Mouse (Mus musculus) A20 (cell line): ENCODE measurements around the gene Psph.
"Not testable (repeated sequence)": the region's sequence is repeated elsewhere in the genome, so short reads cannot be mapped to it uniquely, and the experiment has no call there.

ENCODE experiments used
- DNase-seq: peaks from one replicate; pipeline ENCODE4 v3.0.0-alpha.2; 2011; ENCODE audit warnings: low read depth, low spot score

Psph gene

GRCm38 (mm10) chr5:129786818-129787790 lies at the start of gene Psph:
TSS of gene Psph (minus strand) at chr5:129787449.
- peak; percentile 100 for DNase-seq

- not testable (repeated sequence) for DNase-seq
These were observed 3.3 kb upstream of the Psph start for GRCm38 (mm10) chr5:129790591-129790990.

GRCm38 (mm10) chr5:129787818-129788593 lies 757 bp upstream of the Psph start:
- DNase-seq, result no peak

- peak; percentile 37 for DNase-seq
These were observed 1.1 kb downstream of the Psph start for GRCm38 (mm10) chr5:129786161-129786560.

DNA sequence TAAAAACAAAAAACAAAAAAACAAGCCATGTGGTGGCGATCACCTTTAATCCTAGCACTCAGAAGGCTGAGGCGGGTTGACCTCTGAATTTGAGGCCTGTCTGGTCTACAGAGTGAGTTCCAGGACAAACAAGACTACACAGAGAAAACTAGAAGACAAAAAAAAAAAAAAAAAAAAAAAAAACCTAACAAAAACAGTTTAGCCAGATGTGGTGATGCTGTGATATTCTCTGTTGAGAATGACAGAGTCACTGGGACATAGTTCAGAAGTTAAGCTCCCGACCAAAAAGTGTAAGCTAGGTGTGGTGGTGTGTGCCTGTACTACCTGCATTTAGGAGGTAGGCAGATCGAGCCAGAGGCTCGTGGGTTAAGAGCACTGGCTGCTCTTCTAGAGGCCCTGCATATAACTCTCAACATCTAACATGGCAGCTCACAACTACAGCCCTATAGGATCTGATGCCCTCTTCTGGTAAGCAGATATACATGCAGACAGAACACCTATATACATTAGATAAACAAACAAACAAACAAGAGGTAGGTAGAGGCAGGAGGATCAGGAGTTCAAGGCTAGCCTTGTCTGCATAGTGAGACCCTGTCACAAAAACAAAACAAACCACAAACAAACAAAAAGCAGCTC lies 1.9 kb downstream of the Psph start:
- peak; percentile 34 for DNase-seq

GRCm38 (mm10) chr5:129782211-129782610 lies 5.0 kb downstream of the Psph start:
- peak; percentile 34 for DNase-seq

DNA sequence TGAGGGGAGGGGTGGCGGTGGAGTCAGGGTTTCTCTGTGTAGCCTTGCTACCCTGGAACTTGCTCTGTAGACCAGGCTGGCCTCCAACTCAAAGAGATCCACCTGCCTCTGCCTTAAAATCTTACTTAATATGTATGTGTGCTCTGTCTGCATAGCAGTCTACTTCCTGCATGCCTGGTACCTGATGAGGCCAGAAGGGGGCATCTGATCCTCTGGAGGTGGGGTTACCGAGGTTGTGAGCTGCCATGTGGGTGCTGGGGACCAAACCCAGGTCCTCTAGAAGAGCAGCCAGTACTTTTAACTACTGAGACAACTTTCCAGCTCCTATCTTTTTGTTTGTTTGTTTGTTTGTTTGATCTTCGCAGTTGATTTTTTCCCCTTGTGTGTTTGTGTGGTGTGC lies 7.1 kb downstream of the Psph start:
- peak; percentile 25 for DNase-seq

- peak; percentile 88 for DNase-seq
These were observed 8.1 kb downstream of the Psph start for GRCm38 (mm10) chr5:129778996-129779716.

DNA sequence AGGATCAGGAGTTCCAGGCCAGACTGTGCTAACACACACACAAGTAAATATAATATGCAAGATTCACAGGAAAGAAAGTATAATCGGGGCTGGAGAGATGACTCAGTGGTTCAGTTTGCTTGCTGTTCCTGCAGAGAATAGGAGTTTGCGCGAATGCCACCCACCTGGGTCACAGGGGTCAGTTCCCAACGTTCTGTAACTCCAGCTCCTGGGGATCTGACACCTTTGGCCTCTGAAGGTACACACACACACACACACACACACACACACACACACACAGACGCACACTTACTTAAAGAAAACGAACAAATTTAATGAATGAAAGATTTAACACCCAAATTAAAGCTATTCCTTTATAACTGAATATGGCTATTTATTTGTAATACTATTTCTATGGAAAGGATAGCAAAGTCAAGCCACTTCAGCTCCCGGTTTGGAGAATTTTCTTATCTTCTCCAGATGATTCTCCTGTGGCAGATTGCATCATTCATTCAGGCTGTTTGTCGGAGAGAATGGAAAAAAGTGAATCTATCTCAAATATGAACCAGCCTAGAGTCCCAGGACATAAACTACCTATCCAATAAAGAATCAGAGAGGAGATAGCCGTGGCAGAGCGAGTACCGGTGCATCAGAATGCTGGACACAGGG lies 8.8 kb downstream of the Psph start:
- peak; percentile 27 for DNase-seq

DNA sequence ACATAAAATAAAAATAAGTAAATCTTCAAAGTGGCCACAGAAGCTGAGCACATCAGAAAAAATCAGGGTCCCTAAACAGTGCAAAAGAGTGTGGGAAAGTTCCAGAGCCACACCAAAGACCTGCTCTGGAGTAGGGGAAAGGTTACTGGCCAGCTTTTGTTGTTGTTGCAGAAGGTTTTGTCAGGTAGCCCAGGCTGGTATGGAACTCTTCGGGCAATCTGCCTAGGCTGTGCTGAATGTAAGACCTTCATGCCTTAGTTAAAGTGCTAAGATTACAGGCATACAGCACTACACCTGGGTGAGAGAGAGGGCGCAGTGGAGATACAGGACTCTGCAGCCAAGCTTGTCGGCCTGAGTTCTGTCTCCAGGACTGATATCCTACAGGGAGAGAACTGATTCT lies 12.6 kb downstream of the Psph start:
- no peak for DNase-seq

DNA sequence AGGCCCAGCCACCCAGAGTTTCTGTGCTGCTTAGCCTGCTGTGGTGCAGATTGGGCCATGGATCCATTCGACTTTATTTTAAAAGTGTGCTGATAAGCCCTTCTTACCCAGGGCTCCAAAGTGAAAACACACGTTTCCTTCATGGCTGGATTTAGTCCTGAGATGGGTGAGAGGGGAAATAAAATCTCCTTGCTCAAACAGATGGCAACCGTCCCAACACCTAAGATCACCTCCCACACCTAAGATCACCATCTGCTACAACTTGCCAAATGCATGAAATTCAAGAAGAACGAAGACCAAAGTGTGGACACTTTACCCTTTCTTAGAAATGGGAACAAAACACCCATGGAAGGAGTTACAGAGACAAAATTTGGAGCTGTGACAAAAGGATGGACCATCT lies 13.9 kb downstream of the Psph start:
- DNase-seq, result not testable (repeated sequence)

DNA sequence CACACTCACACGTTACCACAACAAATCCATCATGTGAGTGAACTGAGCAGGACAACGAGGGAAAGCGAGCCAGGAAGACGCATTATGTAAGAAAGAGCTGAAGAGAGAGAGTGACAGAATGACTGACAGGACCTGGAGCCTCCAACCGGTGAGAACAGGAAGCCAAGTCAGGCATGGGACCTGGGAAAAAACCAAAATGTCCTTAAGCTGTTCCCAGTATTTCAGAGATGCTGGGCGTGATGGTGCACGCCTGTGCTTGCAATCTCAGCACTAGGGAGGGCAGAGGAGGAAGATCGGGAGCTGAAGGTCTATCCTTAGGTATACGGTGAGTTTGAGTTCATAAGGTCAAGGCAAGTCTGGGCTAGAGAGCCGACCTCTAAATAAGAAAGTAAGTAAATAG lies 14.8 kb downstream of the Psph start:
- DNase-seq, result no peak

GRCm38 (mm10) chr5:129770443-129771355 lies 16.6 kb downstream of the Psph start:
- DNase-seq, result no peak

DNA sequence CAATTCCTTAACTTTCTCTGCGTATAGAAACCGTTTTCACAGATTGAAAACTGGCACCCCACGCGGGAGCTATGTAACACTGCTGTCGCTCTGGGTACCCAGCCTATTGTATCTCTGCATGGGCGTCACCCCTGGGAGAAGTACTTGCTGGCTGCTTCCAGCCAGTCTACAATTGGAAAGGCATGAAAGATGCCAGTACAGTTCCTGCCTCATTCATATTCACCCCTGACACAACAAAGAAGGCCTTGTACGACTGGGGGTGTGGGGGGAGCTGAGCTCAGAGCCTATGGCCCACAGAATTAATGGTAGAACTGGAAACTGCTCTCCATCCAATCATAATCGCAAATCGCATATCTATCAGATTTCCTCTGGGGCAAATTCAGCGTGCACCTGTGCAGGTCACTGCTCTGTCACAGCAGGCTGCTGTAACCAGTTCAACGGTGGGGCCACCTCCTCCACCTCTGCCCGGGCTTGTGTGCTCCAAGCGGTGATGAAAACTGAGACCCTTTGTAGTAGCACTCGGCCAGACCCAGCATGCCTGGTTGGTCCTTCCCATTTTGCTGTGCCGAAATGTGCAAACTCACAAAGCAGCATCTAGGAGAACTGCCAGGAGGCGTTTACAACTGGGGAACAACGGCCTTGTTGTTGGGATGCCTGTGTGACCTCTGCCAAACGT lies 25.2 kb downstream of the Psph start:
- DNase-seq, result no peak

- no peak for DNase-seq
These were observed 27.2 kb downstream of the Psph start for GRCm38 (mm10) chr5:129759929-129760480.

DNA sequence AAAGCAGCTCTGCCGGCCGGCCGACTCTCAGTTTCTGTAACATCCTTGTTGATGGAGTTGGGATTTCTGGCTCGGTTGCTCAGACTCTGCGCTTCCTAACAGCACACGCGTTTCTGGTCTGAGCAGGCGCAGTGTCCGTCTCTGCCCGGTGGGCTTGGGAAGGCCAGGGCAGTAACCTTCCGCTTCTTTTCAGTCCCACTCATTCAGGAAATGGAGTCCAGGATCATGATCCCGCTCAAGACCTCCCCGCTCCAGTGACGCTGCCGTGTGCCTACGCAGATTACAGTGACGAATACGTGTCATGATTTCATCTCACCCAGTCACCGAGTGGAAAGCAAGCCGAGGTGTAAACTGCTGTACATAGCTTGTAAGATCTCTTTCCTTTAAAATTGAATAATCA lies 30.4 kb downstream of the Psph start:
- DNase-seq, result no peak

DNA sequence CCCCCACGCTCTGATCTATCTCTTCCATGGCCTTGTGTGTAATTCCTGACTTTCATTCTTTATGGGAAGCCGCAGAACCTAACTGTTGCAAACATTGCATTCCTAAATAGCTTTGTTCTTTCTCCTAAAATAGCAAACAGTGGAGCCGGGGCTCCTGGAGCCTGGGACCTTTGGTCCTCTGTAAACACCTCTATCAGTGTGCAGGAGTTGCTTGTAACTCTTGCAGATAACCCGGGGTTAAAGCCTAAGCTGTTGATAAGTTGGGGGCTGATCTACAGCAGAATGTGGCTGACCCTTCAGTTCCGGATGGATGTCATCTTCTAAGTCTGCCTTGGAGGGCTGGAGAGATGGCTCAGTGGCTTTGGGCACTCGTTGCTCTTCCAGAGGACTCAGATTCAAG lies 43.2 kb downstream of the Psph start:
- DNase-seq, result no peak

DNA sequence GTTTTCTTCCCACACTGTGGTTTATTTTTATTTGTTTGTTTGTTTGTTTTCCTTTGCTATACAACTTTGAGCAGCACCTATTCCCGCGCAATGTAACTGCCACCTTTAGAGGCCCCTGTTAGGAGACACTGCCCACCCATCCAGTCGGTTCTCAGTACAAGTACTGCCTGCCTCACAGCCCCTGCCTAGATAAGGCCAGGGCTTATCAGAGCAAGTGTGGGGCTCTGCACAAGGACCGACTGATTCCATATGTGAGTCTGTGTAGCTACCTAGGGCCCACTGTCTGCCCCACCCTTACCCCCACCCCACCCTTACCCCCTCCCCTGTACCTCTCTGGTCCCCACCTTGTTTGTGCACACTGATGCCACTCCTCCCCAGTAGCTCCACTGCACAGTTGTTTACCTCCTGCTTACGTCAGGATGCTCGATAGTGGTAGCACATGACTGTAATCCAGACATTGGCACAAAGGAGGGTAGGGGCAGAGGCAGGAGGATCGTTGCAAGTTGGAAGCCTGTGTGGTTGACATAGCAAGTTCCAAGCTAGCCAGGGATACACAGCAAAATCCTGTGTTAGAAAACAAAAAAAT lies 44.3 kb downstream of the Psph start:
- no peak for DNase-seq

DNA sequence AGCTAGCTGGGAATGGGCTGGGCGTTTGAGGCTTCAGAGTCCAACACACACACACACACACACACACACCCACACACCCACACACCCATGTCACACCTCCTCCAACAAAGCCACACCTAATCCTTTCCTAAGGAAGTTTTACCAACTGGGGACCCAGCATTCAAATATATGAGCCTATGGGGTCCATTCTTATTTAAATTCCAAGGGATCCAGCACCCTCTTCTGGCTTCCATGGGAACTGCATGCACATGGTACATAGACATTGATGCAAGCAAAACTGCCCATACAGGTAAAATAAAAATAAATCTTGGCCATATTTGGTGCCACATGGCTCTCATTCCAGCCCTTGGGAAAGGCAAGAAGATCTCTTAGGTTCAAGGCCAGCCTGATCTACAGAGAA lies 46.3 kb downstream of the Psph start:
- peak; percentile 49 for DNase-seq
